22 mouse cellular contexts compared by ENCODE assay signal in genomic region chr3:57181587-57181986, GRCm38 (mm10).
DNase-seq lines count a peak whose midpoint lies in the region; ATAC-seq and TF ChIP-seq lines count a peak whose summit lies in the region.
"Had no signal": no experiment of that assay in that cellular context is flagged by ENCODE, and none has a peak within 500 bp of the region (broad histone marks: within the 10 kb centered on the region; RNA-seq: fewer than 3 reads in every experiment).

No protein-coding gene starts in this region.

- no peak for ATAC-seq in intestine, postnatal 0 days
- ATAC-seq in forebrain, embryonic 13.5 days, result no peak
- ATAC-seq: forebrain, embryonic 15.5 days; liver, postnatal 0 days; midbrain, embryonic 13.5 days had no signal

- H3K9me3 ChIP-seq in intestine, postnatal 0 days (ENCODE audit: control insufficient read depth), result no peaks in the 10 kb centered on the region
- H3K9me3 ChIP-seq in forebrain, embryonic 13.5 days (replicated peaks), result no peaks in the 10 kb centered on the region
- H3K9me3 ChIP-seq: forebrain, embryonic 15.5 days; hindbrain, embryonic 15.5 days; midbrain, embryonic 13.5 days; neural tube, embryonic 15.5 days had no signal

- no peak overlapping the region for H3K27ac ChIP-seq in intestine, postnatal 0 days (ENCODE audit: low read depth, low read length)
- H3K27ac ChIP-seq in forebrain, embryonic 13.5 days, result no peak overlapping the region
- H3K27ac ChIP-seq: forebrain, embryonic 15.5 days; hindbrain, embryonic 15.5 days; macrophage; midbrain, embryonic 13.5 days; neural tube, embryonic 15.5 days; stomach, postnatal 0 days had no signal

- H3K4me3 ChIP-seq in intestine, postnatal 0 days (ENCODE audit: low read depth, low read length), result no peak overlapping the region
- no peak overlapping the region for H3K4me3 ChIP-seq in forebrain, embryonic 13.5 days
- H3K4me3 ChIP-seq: forebrain, embryonic 15.5 days; hindbrain, embryonic 15.5 days; midbrain, embryonic 13.5 days; neural tube, embryonic 15.5 days had no signal

- H3K4me2 ChIP-seq in intestine, postnatal 0 days (replicated peaks; ENCODE audit: low read depth), result no peak overlapping the region
- H3K4me2 ChIP-seq in forebrain, embryonic 13.5 days, result no peak overlapping the region
- H3K4me2 ChIP-seq: forebrain, embryonic 15.5 days; hindbrain, embryonic 15.5 days; midbrain, embryonic 13.5 days; neural tube, embryonic 15.5 days had no signal

- H3K9ac ChIP-seq in intestine, postnatal 0 days (ENCODE audit: low read depth, low read length), result no peak overlapping the region
- H3K9ac ChIP-seq in forebrain, embryonic 13.5 days, result no peak overlapping the region
- H3K9ac ChIP-seq: forebrain, embryonic 15.5 days; hindbrain, embryonic 15.5 days; liver, postnatal 0 days; midbrain, embryonic 13.5 days; neural tube, embryonic 15.5 days had no signal

- no peaks in the 10 kb centered on the region for H3K27me3 ChIP-seq in intestine, postnatal 0 days (replicated peaks; ENCODE audit: control insufficient read depth, insufficient read depth, low read length)
- no peaks in the 10 kb centered on the region for H3K27me3 ChIP-seq in forebrain, embryonic 13.5 days
- H3K27me3 ChIP-seq: CH12.LX; forebrain, embryonic 15.5 days; hindbrain, embryonic 15.5 days; midbrain, embryonic 13.5 days; neural tube, embryonic 15.5 days had no signal

- no peak for TF ChIP-seq POLR2A in brain, embryonic 14.5 days (IDR thresholded peaks at IDR 0.05; ENCODE audit: borderline replicate concordance, extremely low read depth, insufficient read depth, insufficient read length, poor library complexity, severe bottlenecking)

- no peaks in the 10 kb centered on the region for H3K4me1 ChIP-seq in intestine, postnatal 0 days (replicated peaks; ENCODE audit: control insufficient read depth, insufficient read depth, low read length)
- no peaks in the 10 kb centered on the region for H3K4me1 ChIP-seq in forebrain, embryonic 13.5 days
- H3K4me1 ChIP-seq: forebrain, embryonic 15.5 days; hindbrain, embryonic 15.5 days; midbrain, embryonic 13.5 days; neural tube, embryonic 15.5 days had no signal

- no peak for TF ChIP-seq CTCF in brain, embryonic 14.5 days (IDR thresholded peaks at IDR 0.05; ENCODE audit: borderline replicate concordance, extremely low read depth, insufficient read depth, insufficient read length)
- TF ChIP-seq CTCF in intestine, postnatal 0 days (IDR thresholded peaks at IDR 0.05; ENCODE audit: low read depth), result no peak

- 44% methylated on average over 4 of the region's 4 CpGs for WGBS in intestine, postnatal 0 days
- 77% methylated on average over 4 of the region's 4 CpGs for WGBS in forebrain, embryonic 13.5 days

- H3K36me3 ChIP-seq in intestine, postnatal 0 days (ENCODE audit: control insufficient read depth, insufficient read depth), result no peaks in the 10 kb centered on the region
- H3K36me3 ChIP-seq in forebrain, embryonic 13.5 days (ENCODE audit: poor library complexity, severe bottlenecking), result no peaks in the 10 kb centered on the region
- H3K36me3 ChIP-seq: forebrain, embryonic 15.5 days; hindbrain, embryonic 15.5 days; midbrain, embryonic 13.5 days; neural tube, embryonic 15.5 days had no signal

- peak; percentile 9 for DNase-seq in kidney, postnatal 10 days
- DNase-seq in kidney, adult 8-10 months, result no peak
- DNase-seq in Muller cell, postnatal 12 days (ENCODE audit: inconsistent ontology term), result peak; percentile 19
- DNase-seq in adrenal gland, adult (ENCODE audit: inconsistent age in 2 of 2, low spot score in 1 of 2), result peak; percentile 58 to 73
- DNase-seq in brain, embryonic 14.5 days (ENCODE audit: low read depth), result peak; percentile 4
- DNase-seq: cerebellum, adult 9-11 months; embryo, embryonic 11 days; kidney, adult 2 months; layer of hippocampus, postnatal 36 days; liver; liver, postnatal 0 days; right cerebral cortex, postnatal 25 days; thymus, postnatal 14 days had no signal

Comparison
In these comparisons a context has a peak if more than half of its experiments do, and no peak if none do; other contexts are left out.
1. DNase-seq: peak in kidney, postnatal 10 days (single experiment), Muller cell, postnatal 12 days (single experiment), adrenal gland, adult (2 of 2) and brain, embryonic 14.5 days (single experiment); none in kidney, adult 8-10 months (0 of 2).